Mouse (Mus musculus): Measurements from ENCODE around the gene 4930595M18Rik. TPM values are rescaled to one million over a fixed set of nuclear protein-coding genes. Genes with fewer than 3 reads are reported as not detected.

4930595M18Rik gene
- polyA plus RNA-seq (2014; fragmentation: Nextera tagmentation; extraction: Ambion mirVana), result not detected in 2 replicates

DNA sequence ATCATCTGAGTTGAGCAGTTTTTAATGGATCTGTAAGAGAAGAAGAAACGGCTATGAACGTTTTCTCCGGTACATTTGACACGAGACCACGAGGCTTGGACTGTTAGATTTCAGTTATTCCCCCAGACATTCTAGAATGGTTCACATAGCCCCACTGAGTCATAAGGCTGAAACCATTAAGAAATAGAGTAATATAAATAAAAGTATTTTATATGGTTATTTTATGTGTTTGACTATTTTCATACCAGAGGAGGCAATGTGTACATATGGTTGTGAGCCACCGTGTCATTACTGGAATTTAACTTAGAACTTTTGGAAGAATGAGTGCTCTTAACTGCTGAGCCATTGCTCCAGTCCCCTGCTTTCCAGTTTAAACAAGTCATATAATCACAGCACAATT lies at the start of gene 4930595M18Rik:
4930595M18Rik (minus strand) TSS at position 101 of the 400 bp plus-strand sequence.
- ATAC-seq, result no peak
- Histone ChIP-seq H3K4me3 (ENCODE audit: low read depth, low read length) (no peak within 1 kb of the TSS), H3K9ac (ENCODE audit: low read length) (no peak within 1 kb of the TSS), H3K27ac (ENCODE audit: low read depth, low read length) (no peak within 1 kb of the TSS), H3K4me1 (ENCODE audit: control insufficient read depth, insufficient read depth, low read length) (no peaks in the 10 kb centered on the region), H3K9me3 (replicated peaks; ENCODE audit: control insufficient read depth, low read length) (no peaks in the 10 kb centered on the region), H3K4me2 (ENCODE audit: low read length) (no peak within 1 kb of the TSS), H3K36me3 (ENCODE audit: control insufficient read depth, insufficient read depth, low read length) (no peaks in the 10 kb centered on the region), H3K27me3 (replicated peaks; ENCODE audit: control insufficient read depth, insufficient read depth, low read length) (no peaks in the 10 kb centered on the region)
- 92% methylated on average over 6 of the region's 6 CpGs for WGBS
- DNase-seq (ENCODE audit: low spot score), result no peak

DNA sequence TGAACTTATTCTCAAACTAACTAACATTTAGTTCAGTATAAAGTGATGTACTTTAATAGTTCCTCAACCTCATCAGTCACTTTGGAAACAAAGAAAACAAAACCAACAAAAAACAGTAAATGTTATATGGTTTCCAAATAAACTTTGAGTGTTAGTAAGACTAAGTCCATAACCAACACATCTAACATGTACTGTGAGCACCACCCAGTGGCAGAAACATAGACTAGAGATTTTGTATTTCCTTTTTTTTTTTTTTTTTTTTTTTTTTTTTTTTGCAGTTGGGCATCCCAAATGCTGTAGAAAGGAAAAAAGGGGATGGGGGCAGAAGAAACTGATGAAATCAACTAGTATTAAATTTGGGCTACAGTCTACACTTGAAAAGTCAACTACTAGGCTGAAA lies 14.6 kb upstream of the 4930595M18Rik start:
- ATAC-seq, result no peak
- no peaks in the 10 kb centered on the region for H3K9me3 ChIP-seq (replicated peaks; ENCODE audit: control insufficient read depth, low read length)
- DNase-seq (ENCODE audit: low spot score), result peak; percentile 56

More for the DNA sequence above, 14.6 kb upstream of the 4930595M18Rik start:
- no peak overlapping the region for H3K4me3 ChIP-seq (ENCODE audit: low read depth, low read length)
- H3K36me3 ChIP-seq (ENCODE audit: control insufficient read depth, insufficient read depth, low read length), result no peaks in the 10 kb centered on the region
- no peak overlapping the region for H3K27ac ChIP-seq (ENCODE audit: low read depth, low read length)
- H3K27me3 ChIP-seq (replicated peaks; ENCODE audit: control insufficient read depth, insufficient read depth, low read length), result no peaks in the 10 kb centered on the region
- no peak overlapping the region for H3K4me2 ChIP-seq (ENCODE audit: low read length)
- H3K9ac ChIP-seq (ENCODE audit: low read length), result no peak overlapping the region
- no peaks in the 10 kb centered on the region for H3K4me1 ChIP-seq (ENCODE audit: control insufficient read depth, insufficient read depth, low read length)

Data from forebrain, embryonic 14.5 days (tissue).